Mouse (Mus musculus) midbrain, embryonic 14.5 days (tissue): ENCODE results near the gene Nup98. TPM values are rescaled to one million over a fixed set of nuclear protein-coding genes. Genes with fewer than 3 reads are reported as not detected.
A peak's percentile ranks its signal among the peaks of the same experiment; 100 is the strongest.

Experiments used
- ATAC-seq: fragments of 200-750 bp; cut with Nextera tagmentation; 2 replicates; pipeline ENCODE4 v1.8.0; 2017; ENCODE audit warnings: moderate number of reproducible peaks, moderate library complexity; ENCODE audit not compliant: low FRiP score, low TSS enrichment
- DNase-seq: peaks from one replicate; pipeline ENCODE4 v3.0.0-alpha.2; 2015
- H3K27ac ChIP-seq: fragments of 300-500 bp; sonication (generic); replicated peaks from 2 replicates; pipeline ENCODE4 v1.5.1; 2014; ENCODE audit warnings: mild to moderate bottlenecking, low read depth, low read length, moderate library complexity
- H3K27me3 ChIP-seq: fragments of 300-500 bp; sonication (generic); 2 replicates; pipeline ENCODE4 v1.6.1; 2014; ENCODE audit warnings: low read length, control low read depth, mixed read lengths; ENCODE audit not compliant: control insufficient read depth, insufficient read depth
- H3K36me3 ChIP-seq: fragments of 300-500 bp; sonication (generic); 2 replicates; pipeline ENCODE4 v1.6.1; 2014; ENCODE audit warnings: low read length, control low read depth; ENCODE audit not compliant: control insufficient read depth, insufficient read depth
- H3K4me1 ChIP-seq: fragments of 300-500 bp; sonication (generic); 2 replicates; pipeline ENCODE4 v1.6.1; 2014; ENCODE audit warnings: mild to moderate bottlenecking, antibody characterized with exemption, low read length, control low read depth; ENCODE audit not compliant: control insufficient read depth, insufficient read depth
- H3K4me2 ChIP-seq: fragments of 300-500 bp; sonication (generic); 2 replicates; pipeline ENCODE4 v1.6.1; 2014; ENCODE audit warnings: mild to moderate bottlenecking, low read length, moderate library complexity
- H3K4me3 ChIP-seq: fragments of 300-500 bp; sonication (generic); replicated peaks from 2 replicates; pipeline ENCODE4 v1.5.1; 2014; ENCODE audit warnings: low read depth, low read length
- H3K9ac ChIP-seq: fragments of 300-500 bp; sonication (generic); replicated peaks from 2 replicates; pipeline ENCODE4 v1.6.1; 2014; ENCODE audit warnings: mild to moderate bottlenecking, low read length, moderate library complexity
- H3K9me3 ChIP-seq: fragments of 300-500 bp; sonication (generic); 2 replicates; pipeline ENCODE4 v1.6.1; 2016; ENCODE audit warnings: low read length, control low read depth, mixed read lengths; ENCODE audit not compliant: control insufficient read depth
- WGBS: fragments of 180-500 bp; shearing (Covaris S2); extraction: QIAGEN DNeasy Blood & Tissue Kit; methylation state at CpG from one replicate; pipeline ENCODE4 v1.1.7; 2014; 5-methylcytosine and 5-hydroxymethylcytosine counted together
- polyA plus RNA-seq: library from polyadenylated mRNA; unstranded; fragments of >200 nt; fragmentation: Nextera tagmentation; extraction: Ambion mirVana; gene quantifications from 2 replicates; pipeline ENCODE4 v1.2.1, GENCODE M21; 2014

Gene Nup98
- polyA plus RNA-seq, 1 experiment from 2014 or later = 28.5 TPM

DNA sequence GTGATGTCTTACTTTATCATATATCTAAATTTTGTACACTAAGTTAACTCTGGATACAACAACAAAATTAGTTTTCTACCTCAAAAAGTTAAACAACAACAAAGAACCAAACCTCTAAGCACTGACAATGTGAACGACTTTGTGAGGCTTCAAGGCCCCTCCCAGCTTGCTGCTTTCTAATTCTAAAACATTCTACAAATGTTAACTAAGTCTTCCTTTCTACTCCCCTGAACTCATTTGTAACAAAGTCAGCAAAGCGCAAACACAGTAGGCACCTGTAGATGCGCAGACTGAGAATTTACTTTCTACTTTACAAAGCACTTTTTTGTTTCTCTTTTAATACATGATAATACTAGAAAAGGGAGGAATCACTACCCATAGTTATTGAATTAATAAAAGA lies 9.4 kb downstream of the Nup98 start:
- 90% methylated on average over 3 of the region's 3 CpGs for WGBS
- ATAC-seq = no peak
- H3K27me3 ChIP-seq = no peaks in the 10 kb centered on the region
- DNase-seq = no peak
- H3K4me2 ChIP-seq = no peak overlapping the region
- no peaks in the 10 kb centered on the region for H3K9me3 ChIP-seq
- no peak overlapping the region for H3K27ac ChIP-seq
- H3K9ac ChIP-seq = no peak overlapping the region
- H3K4me1 ChIP-seq = no peaks in the 10 kb centered on the region
- no peaks in the 10 kb centered on the region; the same call in 1 of the 2 replicates for H3K36me3 ChIP-seq
- H3K4me3 ChIP-seq = no peak overlapping the region

GRCm38 (mm10) chr7:102192356-102192755 lies 17.6 kb downstream of the Nup98 start:
- ATAC-seq (no peak), DNase-seq (peak; percentile 8)
- Histone ChIP-seq H3K36me3 (peaks cover 54% of the 10 kb centered on the region), H3K4me3 (no peak overlapping the region), H3K27ac (no peak overlapping the region), H3K4me1 (no peaks in the 10 kb centered on the region), H3K9me3 (no peaks in the 10 kb centered on the region), H3K4me2 (no peak overlapping the region), H3K27me3 (no peaks in the 10 kb centered on the region), H3K9ac (no peak overlapping the region)
- 93% methylated on average over 1 of the region's 1 CpGs for WGBS

DNA sequence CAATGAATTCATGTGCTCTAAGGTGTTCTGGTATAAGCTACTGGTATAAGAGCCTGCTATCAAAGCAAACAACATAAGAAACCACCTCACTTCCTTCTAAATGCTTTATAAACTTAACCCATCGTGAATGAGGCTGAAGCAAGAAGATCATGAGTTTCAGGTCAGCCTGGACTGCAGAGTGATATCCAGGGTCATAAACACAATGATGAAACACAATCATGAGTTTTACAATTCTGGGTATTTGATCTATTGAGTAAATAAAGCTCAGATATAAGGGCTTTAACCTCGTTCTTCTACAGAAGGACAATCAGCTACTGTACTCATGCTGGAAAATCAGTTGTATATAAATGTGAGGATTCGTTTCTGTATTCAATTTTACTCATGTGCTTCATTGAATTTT lies 26.1 kb downstream of the Nup98 start:
- H3K4me2 ChIP-seq = no peak overlapping the region
- ATAC-seq = no peak
- 88% methylated on average over 3 of the region's 3 CpGs for WGBS
- no peak for DNase-seq
- H3K4me3 ChIP-seq = no peak overlapping the region
- H3K27ac ChIP-seq = no peak overlapping the region
- H3K9me3 ChIP-seq = no peaks in the 10 kb centered on the region
- no peak overlapping the region for H3K9ac ChIP-seq
- H3K4me1 ChIP-seq = no peaks in the 10 kb centered on the region
- peaks cover 71% of the 10 kb centered on the region for H3K36me3 ChIP-seq
- H3K27me3 ChIP-seq = no peaks in the 10 kb centered on the region

- Histone ChIP-seq H3K4me2 (no peak overlapping the region), H3K27me3 (no peaks in the 10 kb centered on the region), H3K9me3 (no peaks in the 10 kb centered on the region), H3K9ac (no peak overlapping the region), H3K36me3 (peaks cover 39% of the 10 kb centered on the region), H3K27ac (no peak overlapping the region), H3K4me1 (no peaks in the 10 kb centered on the region), H3K4me3 (no peak overlapping the region)
- ATAC-seq (no peak), DNase-seq (peak; percentile 45)
Measured at GRCm38 (mm10) chr7:102170300-102170699, 39.7 kb downstream of the Nup98 start.

DNA sequence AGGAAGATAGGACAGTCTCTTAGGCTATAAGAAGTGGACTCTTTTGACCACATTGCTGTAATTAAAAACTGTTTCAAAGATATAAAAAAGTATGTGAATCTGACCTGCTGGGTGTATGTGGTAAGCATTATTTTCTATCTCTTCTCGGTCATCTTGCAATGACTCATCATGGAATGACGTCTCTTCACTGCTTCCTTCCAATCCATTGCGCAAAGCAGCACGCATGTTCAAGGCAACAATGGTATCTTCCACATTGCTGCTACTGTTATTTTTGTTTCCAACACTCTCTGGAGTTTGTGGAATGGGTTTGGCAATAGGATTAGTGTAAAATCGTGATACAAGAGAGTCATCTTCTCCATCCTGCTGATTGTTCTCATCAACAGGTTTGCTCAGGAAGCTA lies 56.3 kb downstream of the Nup98 start:
- Histone ChIP-seq H3K36me3 (peaks cover 80% of the 10 kb centered on the region), H3K27me3 (no peaks in the 10 kb centered on the region), H3K9ac (no peak overlapping the region), H3K4me2 (no peak overlapping the region), H3K9me3 (no peaks in the 10 kb centered on the region), H3K4me3 (no peak overlapping the region), H3K27ac (no peak overlapping the region), H3K4me1 (no peaks in the 10 kb centered on the region)
- DNase-seq (no peak), ATAC-seq (no peak)
- WGBS = 96% methylated on average over 5 of the region's 5 CpGs

GRCm38 (mm10) chr7:102137898-102138297 lies 72.1 kb downstream of the Nup98 start:
- H3K27me3 ChIP-seq = no peaks in the 10 kb centered on the region
- H3K36me3 ChIP-seq = peaks cover 79% of the 10 kb centered on the region
- no peaks in the 10 kb centered on the region for H3K4me1 ChIP-seq
- 97% methylated on average over 5 of the region's 5 CpGs for WGBS
- no peak overlapping the region for H3K4me3 ChIP-seq
- H3K9ac ChIP-seq = no peak overlapping the region
- DNase-seq (no peak), ATAC-seq (no peak)
- no peak overlapping the region for H3K27ac ChIP-seq
- H3K9me3 ChIP-seq = no peaks in the 10 kb centered on the region
- no peak overlapping the region for H3K4me2 ChIP-seq

DNA sequence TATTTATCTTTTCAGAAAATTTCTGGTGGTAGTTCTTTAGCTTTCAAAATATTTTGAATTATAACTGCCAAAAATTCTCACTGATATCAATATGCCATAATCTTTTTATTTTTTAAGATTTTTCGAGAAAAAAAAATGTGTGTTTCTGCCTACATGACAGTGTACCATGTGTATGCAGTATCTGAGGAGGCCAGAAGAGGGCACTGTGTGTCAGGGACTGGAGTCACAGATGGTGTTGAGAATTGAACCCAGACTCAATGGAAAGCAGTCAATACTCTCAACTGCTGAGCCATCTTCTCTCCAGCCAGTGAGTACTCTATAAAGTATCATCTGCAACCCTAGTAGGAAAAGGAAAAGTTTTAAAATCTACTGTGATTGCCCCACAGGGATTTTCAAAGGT lies 72.5 kb downstream of the Nup98 start:
- no peak overlapping the region for H3K4me3 ChIP-seq
- H3K9ac ChIP-seq = no peak overlapping the region
- H3K27me3 ChIP-seq = no peaks in the 10 kb centered on the region
- H3K9me3 ChIP-seq = no peaks in the 10 kb centered on the region
- no peak for ATAC-seq
- H3K4me2 ChIP-seq = no peak overlapping the region
- H3K36me3 ChIP-seq = peaks cover 80% of the 10 kb centered on the region
- WGBS = 84% methylated on average over 1 of the region's 1 CpGs
- H3K27ac ChIP-seq = no peak overlapping the region
- no peaks in the 10 kb centered on the region for H3K4me1 ChIP-seq
- DNase-seq = peak; percentile 56

DNA sequence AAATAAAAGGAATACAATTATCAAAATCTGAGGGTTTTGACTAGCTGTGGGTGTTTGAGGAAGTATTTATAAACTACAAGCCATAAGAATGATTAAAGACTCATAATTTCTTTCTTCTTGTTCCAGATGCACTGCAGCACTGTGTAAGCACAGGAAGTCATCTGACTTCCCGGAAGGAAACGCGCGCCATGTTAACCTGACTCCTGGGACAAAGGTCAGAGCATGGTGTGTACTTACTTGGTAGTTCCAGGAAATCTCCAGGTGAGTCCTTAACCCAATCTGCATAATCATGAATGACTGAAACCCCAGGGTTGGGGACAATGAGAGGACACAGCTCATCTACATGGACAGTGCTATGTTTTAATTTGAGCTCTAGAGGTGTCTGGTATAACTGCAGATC lies 77.6 kb downstream of the Nup98 start:
- Histone ChIP-seq H3K9ac (no peak overlapping the region), H3K4me2 (no peak overlapping the region), H3K27ac (no peak overlapping the region), H3K4me1 (no peaks in the 10 kb centered on the region), H3K9me3 (no peaks in the 10 kb centered on the region), H3K36me3 (peaks cover 87% of the 10 kb centered on the region), H3K27me3 (no peaks in the 10 kb centered on the region), H3K4me3 (no peak overlapping the region)
- ATAC-seq (no peak), DNase-seq (no peak)
- 95% methylated on average over 4 of the region's 4 CpGs for WGBS

- Histone ChIP-seq H3K9me3 (no peaks in the 10 kb centered on the region), H3K27me3 (no peaks in the 10 kb centered on the region), H3K4me2 (no peak overlapping the region), H3K4me1 (no peaks in the 10 kb centered on the region), H3K9ac (no peak overlapping the region), H3K27ac (no peak overlapping the region), H3K36me3 (peaks cover 69% of the 10 kb centered on the region), H3K4me3 (no peak overlapping the region)
- 97% methylated on average over 10 of the region's 10 CpGs for WGBS
- DNase-seq (no peak), ATAC-seq (no peak)
Measured at GRCm38 (mm10) chr7:102120326-102120725, 89.7 kb downstream of the Nup98 start.
